Mouse (Mus musculus) neural tube, embryonic 12.5 days (tissue): Measurements from ENCODE around the gene Prpf39. TPM values are rescaled to one million over a fixed set of nuclear protein-coding genes. Genes with fewer than 3 reads are reported as not detected.

Source experiments
- ATAC-seq: fragments of 200-750 bp; cut with Nextera tagmentation; 2 replicates; pipeline ENCODE4 v1.8.0; 2017; ENCODE audit warnings: low read depth, mild to moderate bottlenecking, moderate TSS enrichment, moderate library complexity; ENCODE audit not compliant: low FRiP score
- H3K27ac ChIP-seq: fragments of 300-500 bp; sonication (generic); 2 replicates; pipeline ENCODE4 v1.5.1; 2016
- H3K27me3 ChIP-seq: fragments of 300-500 bp; sonication (generic); replicated peaks from 2 replicates; pipeline ENCODE4 v1.6.1; 2016; ENCODE audit warnings: mild to moderate bottlenecking
- H3K36me3 ChIP-seq: fragments of 300-500 bp; sonication (generic); 2 replicates; pipeline ENCODE4 v1.6.1; 2016; ENCODE audit warnings: mild to moderate bottlenecking
- H3K4me1 ChIP-seq: fragments of 300-500 bp; sonication (generic); 2 replicates; pipeline ENCODE4 v1.6.1; 2016
- H3K4me2 ChIP-seq: fragments of 300-500 bp; sonication (generic); replicated peaks from 2 replicates; pipeline ENCODE4 v1.6.1; 2016; ENCODE audit warnings: mild to moderate bottlenecking
- H3K4me3 ChIP-seq: fragments of 300-500 bp; sonication (generic); 2 replicates; pipeline ENCODE4 v1.5.1; 2016
- H3K9ac ChIP-seq: fragments of 300-500 bp; sonication (generic); 2 replicates; pipeline ENCODE4 v1.6.1; 2016; ENCODE audit warnings: mild to moderate bottlenecking
- H3K9me3 ChIP-seq: fragments of 300-500 bp; sonication (generic); 2 replicates; pipeline ENCODE4 v1.6.1; 2016; ENCODE audit warnings: mild to moderate bottlenecking
- WGBS: fragments of 180-500 bp; shearing (Covaris S2); methylation state at CpG from one replicate; pipeline ENCODE4 v1.1.7; 2016; 5-methylcytosine and 5-hydroxymethylcytosine counted together
- polyA plus RNA-seq: library from polyadenylated mRNA; unstranded; fragments of >200 nt; fragmentation: Nextera tagmentation; extraction: Ambion mirVana; gene quantifications from 2 replicates; pipeline ENCODE4 v1.2.1, GENCODE M21; 2016

Prpf39 gene
- polyA plus RNA-seq: 55.4 and 56.6 TPM in 2 replicates

GRCm38 (mm10) chr12:65036190-65036870 is at the start of gene Prpf39:
Prpf39 (plus strand) TSS chr12:65036333.
- H3K36me3 ChIP-seq: no peaks in the 10 kb centered on the region
- H3K27me3 ChIP-seq: no peaks in the 10 kb centered on the region
- no peaks in the 10 kb centered on the region for H3K9me3 ChIP-seq
- H3K4me3 ChIP-seq: peak within 1 kb of the TSS; percentile 89
- peak; percentile 95 for ATAC-seq
- peak within 1 kb of the TSS; percentile 64 for H3K4me2 ChIP-seq
- H3K4me1 ChIP-seq: peaks cover 7% of the 10 kb centered on the region
- no peak within 1 kb of the TSS for H3K27ac ChIP-seq
- under 1% methylated on average over 64 of the region's 65 CpGs for WGBS
- peak within 1 kb of the TSS; percentile 88 for H3K9ac ChIP-seq

GRCm38 (mm10) chr12:65007725-65008124 is 28.4 kb upstream of the Prpf39 start:
- Histone ChIP-seq H3K36me3 (peaks cover 50% of the 10 kb centered on the region), H3K9me3 (no peaks in the 10 kb centered on the region), H3K4me3 (no peak overlapping the region), H3K27me3 (no peaks in the 10 kb centered on the region), H3K4me1 (no peaks in the 10 kb centered on the region), H3K27ac (no peak overlapping the region), H3K4me2 (no peak overlapping the region), H3K9ac (no peak overlapping the region)
- WGBS: 95% methylated on average over 3 of the region's 3 CpGs
- ATAC-seq: no peak

DNA sequence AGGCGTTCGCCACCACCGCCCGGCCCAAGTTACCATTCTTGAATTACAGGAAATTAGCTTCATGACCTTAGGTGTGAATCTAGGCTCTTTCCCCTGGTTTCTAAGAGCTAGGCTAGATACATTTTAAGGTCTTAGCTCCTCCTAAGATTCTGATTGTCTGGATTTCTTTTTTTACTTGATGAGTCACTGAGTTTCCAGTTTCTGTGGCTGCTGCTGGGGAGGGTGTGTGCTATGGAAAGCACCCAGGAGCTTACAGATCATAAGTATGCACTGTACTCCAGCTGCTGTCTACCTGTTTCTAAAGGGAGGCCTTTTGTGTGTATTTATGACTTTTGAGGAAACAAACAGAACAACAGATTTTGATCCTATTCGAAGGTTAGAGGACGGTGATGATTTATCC is 13.3 kb upstream of the Prpf39 start:
- 97% methylated on average over 6 of the region's 6 CpGs for WGBS
- ATAC-seq: no peak

DNA sequence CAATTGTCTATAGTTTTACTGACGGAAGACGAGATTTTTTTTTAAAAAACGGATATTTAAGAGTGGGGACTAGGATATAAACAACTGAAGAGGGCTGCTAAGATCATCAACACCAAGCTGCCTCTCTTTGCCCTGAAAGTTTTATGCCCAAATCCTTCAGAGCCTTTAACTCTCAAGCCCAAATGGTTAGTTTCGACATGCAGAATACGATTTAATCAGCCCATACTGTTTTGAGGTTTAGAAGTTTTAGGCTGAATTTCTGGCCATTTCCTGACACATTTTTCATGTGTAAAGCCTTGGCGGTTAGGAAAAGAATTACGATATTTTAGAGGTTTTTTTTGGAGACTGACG is 319 bp upstream of the Prpf39 start:
- Histone ChIP-seq H3K9ac (no peak overlapping the region), H3K4me3 (peak overlapping the region; percentile 89), H3K4me2 (peak overlapping the region; percentile 64), H3K27ac (no peak overlapping the region), H3K27me3 (no peaks in the 10 kb centered on the region), H3K9me3 (no peaks in the 10 kb centered on the region), H3K36me3 (no peaks in the 10 kb centered on the region), H3K4me1 (peaks cover 7% of the 10 kb centered on the region)
- WGBS: 49% methylated on average over 8 of the region's 8 CpGs
- ATAC-seq: peak; percentile 14; the same call in 1 of the 2 replicates

More for the DNA sequence above, 13.3 kb upstream of the Prpf39 start:
- Histone ChIP-seq H3K9me3 (no peaks in the 10 kb centered on the region), H3K27me3 (no peaks in the 10 kb centered on the region), H3K36me3 (0 out of 2 replicates have a peak, but pooled peaks cover 4% of the 10 kb centered on the region), H3K4me1 (no peaks in the 10 kb centered on the region), H3K9ac (no peak overlapping the region), H3K4me2 (no peak overlapping the region), H3K4me3 (no peak overlapping the region), H3K27ac (no peak overlapping the region)

GRCm38 (mm10) chr12:65036892-65037545 is 886 bp downstream of the Prpf39 start:
- 19% methylated on average over 18 of the region's 18 CpGs for WGBS
- Histone ChIP-seq H3K36me3 (no peaks in the 10 kb centered on the region; the same call in 1 of the 2 replicates), H3K9ac (peak overlapping the region; percentile 88), H3K27me3 (no peaks in the 10 kb centered on the region), H3K27ac (no peak overlapping the region), H3K4me1 (peaks cover 7% of the 10 kb centered on the region), H3K9me3 (no peaks in the 10 kb centered on the region), H3K4me2 (peak overlapping the region; percentile 64), H3K4me3 (peak overlapping the region; percentile 89)
- peak; percentile 35 for ATAC-seq

GRCm38 (mm10) chr12:65037546-65037937 is 1.4 kb downstream of the Prpf39 start:
- no peak overlapping the region for H3K27ac ChIP-seq
- H3K4me3 ChIP-seq: no peak overlapping the region
- no peak overlapping the region for H3K9ac ChIP-seq
- no peaks in the 10 kb centered on the region for H3K9me3 ChIP-seq
- WGBS: 30% methylated on average over 4 of the region's 4 CpGs
- H3K27me3 ChIP-seq: no peaks in the 10 kb centered on the region
- H3K4me1 ChIP-seq: peaks cover 7% of the 10 kb centered on the region
- H3K36me3 ChIP-seq: no peaks in the 10 kb centered on the region; the same call in 1 of the 2 replicates
- ATAC-seq: no peak
- peak overlapping the region; percentile 64 for H3K4me2 ChIP-seq

DNA sequence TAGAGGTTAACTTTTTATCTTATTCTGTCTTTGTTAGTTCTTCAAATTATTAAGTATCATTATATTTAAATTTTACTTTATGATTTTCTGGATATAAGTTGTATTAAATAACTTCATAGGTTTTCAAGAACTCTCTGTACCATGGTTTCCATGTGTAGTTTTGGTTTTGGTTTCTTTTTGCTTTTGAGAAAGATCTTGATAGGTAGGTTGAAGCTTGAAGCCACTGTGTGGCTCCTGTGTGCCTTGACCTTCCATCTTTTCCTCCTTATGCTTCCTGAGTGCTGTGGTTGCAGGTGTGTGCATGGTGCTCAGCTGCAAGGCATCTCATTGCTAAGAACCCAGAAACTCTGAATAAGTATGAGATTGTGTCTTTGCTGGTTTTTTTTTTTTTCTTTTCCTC is 12.7 kb downstream of the Prpf39 start:
- Histone ChIP-seq H3K9me3 (no peaks in the 10 kb centered on the region), H3K4me1 (no peaks in the 10 kb centered on the region), H3K4me2 (no peak overlapping the region), H3K4me3 (no peak overlapping the region), H3K27me3 (no peaks in the 10 kb centered on the region), H3K36me3 (peaks cover 17% of the 10 kb centered on the region), H3K9ac (no peak overlapping the region), H3K27ac (no peak overlapping the region)
- no peak for ATAC-seq

DNA sequence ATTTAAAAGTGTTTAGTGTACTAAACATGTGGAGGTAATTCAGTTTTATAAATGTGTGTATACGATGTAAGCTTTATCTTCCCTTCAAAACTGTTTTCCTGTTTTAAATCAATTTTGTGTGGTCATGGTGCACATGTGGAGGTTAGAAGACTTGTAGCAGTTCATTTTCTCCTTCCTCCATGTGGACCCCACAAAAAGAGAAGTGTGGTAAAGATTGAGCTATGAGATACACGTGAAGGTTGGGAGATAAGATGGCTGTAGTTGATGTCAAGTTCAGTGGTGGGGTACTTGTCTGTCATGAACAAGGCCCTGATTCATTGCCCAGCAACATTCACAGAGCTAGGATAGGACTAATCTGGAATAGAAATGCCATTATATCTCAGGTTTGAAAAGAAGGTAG is 22.1 kb downstream of the Prpf39 start:
- no peaks in the 10 kb centered on the region for H3K4me1 ChIP-seq
- H3K9me3 ChIP-seq: no peaks in the 10 kb centered on the region
- peaks cover 44% of the 10 kb centered on the region for H3K36me3 ChIP-seq
- no peak overlapping the region for H3K4me2 ChIP-seq
- 91% methylated on average over 2 of the region's 2 CpGs for WGBS
- no peaks in the 10 kb centered on the region for H3K27me3 ChIP-seq
- H3K27ac ChIP-seq: no peak overlapping the region
- no peak for ATAC-seq
- no peak overlapping the region for H3K4me3 ChIP-seq
- H3K9ac ChIP-seq: no peak overlapping the region

- H3K9me3 ChIP-seq: no peaks in the 10 kb centered on the region
- H3K27ac ChIP-seq: no peak overlapping the region
- no peak overlapping the region for H3K9ac ChIP-seq
- ATAC-seq: no peak
- peaks cover 51% of the 10 kb centered on the region for H3K36me3 ChIP-seq
- H3K4me2 ChIP-seq: no peak overlapping the region
- no peaks in the 10 kb centered on the region for H3K27me3 ChIP-seq
- H3K4me3 ChIP-seq: no peak overlapping the region
- H3K4me1 ChIP-seq: no peaks in the 10 kb centered on the region
Observed at GRCm38 (mm10) chr12:65061082-65061481, 24.9 kb downstream of the Prpf39 start.

- Histone ChIP-seq H3K4me2 (no peak overlapping the region), H3K9me3 (no peaks in the 10 kb centered on the region), H3K4me1 (no peaks in the 10 kb centered on the region), H3K27me3 (no peaks in the 10 kb centered on the region), H3K9ac (no peak overlapping the region), H3K36me3 (peaks cover 56% of the 10 kb centered on the region), H3K27ac (no peak overlapping the region), H3K4me3 (no peak overlapping the region)
- whole genome bisulfite sequencing: 87% methylated on average over 2 of the region's 2 CpGs
- no peak for ATAC-seq
Observed at GRCm38 (mm10) chr12:65065241-65065640, 29.1 kb downstream of the Prpf39 start.

DNA sequence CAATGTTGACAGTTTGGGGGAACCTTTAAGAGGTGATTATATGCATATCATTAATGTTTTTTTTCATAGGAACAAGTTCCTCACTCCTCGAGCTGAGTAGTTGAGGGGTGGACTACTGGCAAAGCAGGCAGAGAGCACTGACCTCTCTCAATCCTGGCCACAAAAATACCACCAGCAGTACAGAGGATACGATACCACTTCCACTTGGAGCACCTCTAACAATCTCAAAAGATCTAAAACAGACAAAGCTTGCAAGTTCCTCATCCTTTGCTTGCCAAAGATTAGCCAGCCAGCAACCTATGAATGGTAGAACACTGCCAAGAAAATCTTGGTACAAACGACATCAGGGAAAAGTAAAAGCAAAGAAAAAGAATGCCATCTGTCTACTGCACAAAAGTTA is 30.1 kb downstream of the Prpf39 start:
- Histone ChIP-seq H3K9me3 (no peaks in the 10 kb centered on the region), H3K36me3 (peaks cover 48% of the 10 kb centered on the region), H3K4me1 (no peaks in the 10 kb centered on the region), H3K27me3 (no peaks in the 10 kb centered on the region), H3K4me2 (no peak overlapping the region), H3K9ac (no peak overlapping the region), H3K27ac (no peak overlapping the region), H3K4me3 (no peak overlapping the region)
- 89% methylated on average over 3 of the region's 3 CpGs for WGBS
- ATAC-seq: no peak

DNA sequence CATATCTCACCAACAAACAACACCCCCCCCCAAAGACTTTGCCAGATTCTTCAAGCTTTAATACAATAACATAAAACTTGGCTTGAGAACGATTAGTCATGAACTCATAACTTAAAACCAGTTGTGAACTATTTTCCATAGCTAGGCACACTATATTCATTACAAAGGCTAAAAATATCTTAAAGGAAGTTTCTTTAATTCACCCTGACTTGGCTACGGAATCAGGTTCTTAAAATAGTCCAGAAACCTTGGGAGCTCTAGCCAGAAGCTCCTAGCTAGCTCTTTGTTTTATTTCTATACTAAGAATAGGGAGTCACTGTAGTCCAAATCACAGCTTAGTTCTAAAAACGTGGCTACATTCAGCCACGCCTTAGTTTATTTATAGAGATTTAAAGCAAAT is 32.3 kb downstream of the Prpf39 start:
- Histone ChIP-seq H3K27ac (no peak overlapping the region), H3K4me1 (no peaks in the 10 kb centered on the region), H3K27me3 (no peaks in the 10 kb centered on the region), H3K36me3 (peaks cover 35% of the 10 kb centered on the region), H3K9me3 (no peaks in the 10 kb centered on the region), H3K9ac (no peak overlapping the region), H3K4me2 (no peak overlapping the region), H3K4me3 (no peak overlapping the region)
- no peak for ATAC-seq
- WGBS: 89% methylated on average over 4 of the region's 4 CpGs
